Mouse (Mus musculus): Measurements from ENCODE around the gene Ttc25. TPM values are rescaled to one million over a fixed set of nuclear protein-coding genes. Genes with fewer than 3 reads are reported as not detected.
"Not testable (repeated sequence)": the region's sequence is repeated elsewhere in the genome, so short reads cannot be mapped to it uniquely, and the experiment has no call there.

The Ttc25 gene
- polyA plus RNA-seq, 1 experiment, result not detected

GRCm38 (mm10) chr11:100527458-100528374, 17.7 kb upstream of the Ttc25 start, which contains the start of gene Acly:
Acly (minus strand) TSS chr11:100528000.
- peak; percentile 93 for DNase-seq (ENCODE audit: low read depth, low spot score)
- under 1% methylated on average over 54 of the region's 54 CpGs for WGBS

- 23% methylated on average over 19 of the region's 19 CpGs for WGBS
- no peak for DNase-seq (ENCODE audit: low read depth, low spot score)
Measured at GRCm38 (mm10) chr11:100528375-100529165, 16.8 kb upstream of the Ttc25 start.

- no peak for DNase-seq (ENCODE audit: low read depth, low spot score)
- 92% methylated on average over 6 of the region's 6 CpGs for WGBS
Measured at GRCm38 (mm10) chr11:100533871-100534270, 11.5 kb upstream of the Ttc25 start.

- not testable (repeated sequence) for DNase-seq (ENCODE audit: low read depth, low spot score)
- 98% methylated on average over 2 of the region's 2 CpGs for WGBS
Measured at GRCm38 (mm10) chr11:100534411-100534810, 11.0 kb upstream of the Ttc25 start.

GRCm38 (mm10) chr11:100534821-100535220, 10.6 kb upstream of the Ttc25 start:
- 90% methylated on average over 6 of the region's 6 CpGs for WGBS
- DNase-seq (ENCODE audit: low read depth, low spot score), result not testable (repeated sequence)

GRCm38 (mm10) chr11:100535996-100536395, 9.4 kb upstream of the Ttc25 start:
- WGBS, result 12% methylated on average over 1 of the region's 1 CpGs
- DNase-seq (ENCODE audit: low read depth, low spot score), result no peak

GRCm38 (mm10) chr11:100536466-100536865, 8.9 kb upstream of the Ttc25 start:
- peak; percentile 54 for DNase-seq (ENCODE audit: low read depth, low spot score)

GRCm38 (mm10) chr11:100540966-100541365, 4.4 kb upstream of the Ttc25 start:
- WGBS, result 41% methylated on average over 6 of the region's 6 CpGs
- no peak for DNase-seq (ENCODE audit: low read depth, low spot score)

- no peak for DNase-seq (ENCODE audit: low read depth, low spot score)
- 95% methylated on average over 2 of the region's 2 CpGs for WGBS
Measured at GRCm38 (mm10) chr11:100541577-100541976, 3.8 kb upstream of the Ttc25 start.

- no peak for DNase-seq (ENCODE audit: low read depth, low spot score)
- 28% methylated on average over 7 of the region's 7 CpGs for WGBS
Measured at GRCm38 (mm10) chr11:100545746-100546085, 309 bp downstream of the Ttc25 start.

GRCm38 (mm10) chr11:100546955-100547354, 1.5 kb downstream of the Ttc25 start:
- DNase-seq (ENCODE audit: low read depth, low spot score), result no peak
- 55% methylated on average over 6 of the region's 6 CpGs for WGBS

- WGBS, result 83% methylated on average over 6 of the region's 6 CpGs
- no peak for DNase-seq (ENCODE audit: low read depth, low spot score)
Measured at GRCm38 (mm10) chr11:100548141-100548540, 2.7 kb downstream of the Ttc25 start.

GRCm38 (mm10) chr11:100549466-100549865, 4.1 kb downstream of the Ttc25 start:
- 89% methylated on average over 8 of the region's 8 CpGs for WGBS
- no peak for DNase-seq (ENCODE audit: low read depth, low spot score)

GRCm38 (mm10) chr11:100550101-100550500, 4.7 kb downstream of the Ttc25 start:
- WGBS, result 73% methylated on average over 6 of the region's 6 CpGs
- DNase-seq (ENCODE audit: low read depth, low spot score), result no peak

- WGBS, result 59% methylated on average over 4 of the region's 4 CpGs
- DNase-seq (ENCODE audit: low read depth, low spot score), result no peak
Measured at GRCm38 (mm10) chr11:100552842-100553241, 7.4 kb downstream of the Ttc25 start.

- 25% methylated on average over 11 of the region's 11 CpGs for WGBS
- DNase-seq (ENCODE audit: low read depth, low spot score), result no peak
Measured at GRCm38 (mm10) chr11:100555583-100555982, 10.2 kb downstream of the Ttc25 start.

GRCm38 (mm10) chr11:100557563-100557962, 12.2 kb downstream of the Ttc25 start:
- DNase-seq (ENCODE audit: low read depth, low spot score), result no peak
- 81% methylated on average over 3 of the region's 3 CpGs for WGBS

- DNase-seq (ENCODE audit: low read depth, low spot score), result no peak
- 73% methylated on average over 7 of the region's 7 CpGs for WGBS
Measured at GRCm38 (mm10) chr11:100559476-100559875, 14.1 kb downstream of the Ttc25 start.

GRCm38 (mm10) chr11:100561748-100562147, 16.3 kb downstream of the Ttc25 start:
- no peak for DNase-seq (ENCODE audit: low read depth, low spot score)
- 46% methylated on average over 5 of the region's 5 CpGs for WGBS

GRCm38 (mm10) chr11:100564297-100564696, 18.9 kb downstream of the Ttc25 start:
- WGBS, result 77% methylated on average over 15 of the region's 15 CpGs
- no peak for DNase-seq (ENCODE audit: low read depth, low spot score)

- no peak for DNase-seq (ENCODE audit: low read depth, low spot score)
- 87% methylated on average over 6 of the region's 6 CpGs for whole genome bisulfite sequencing
Measured at GRCm38 (mm10) chr11:100564703-100565102, 19.3 kb downstream of the Ttc25 start.

All from large intestine, adult 2 months (tissue).